Mouse (Mus musculus) bone marrow, adult 2 months (tissue): ENCODE measurements around the gene Tmem239. TPM values are rescaled to one million over a fixed set of nuclear protein-coding genes. Genes with fewer than 3 reads are reported as not detected.
A peak's percentile ranks its signal among the peaks of the same experiment; 100 is the strongest.

Experiments
- H3K27ac ChIP-seq: fragments of 200-500 bp; 2 replicates; pipeline ENCODE4 v1.5.1; 2012; ENCODE audit warnings: low read depth, mild to moderate bottlenecking, control low read depth, inconsistent platforms, low read length; ENCODE audit not compliant: control insufficient read depth, poor library complexity, insufficient read depth
- H3K4me1 ChIP-seq: fragments of 200-500 bp; 2 replicates; pipeline ENCODE4 v1.6.1; 2011; ENCODE audit warnings: low read length; ENCODE audit not compliant: control insufficient read depth, insufficient read depth
- H3K4me3 ChIP-seq: fragments of 200-500 bp; replicated peaks from 2 replicates; pipeline ENCODE3; 2011; ENCODE audit warnings: mild to moderate bottlenecking, low read depth, low read length, control low read depth; ENCODE audit not compliant: control insufficient read depth
- CTCF ChIP-seq: fragments of 200-500 bp; IDR thresholded peaks from 2 replicates; pipeline ENCODE4 v1.5.1; 2011; ENCODE audit warnings: low read length, control low read depth; ENCODE audit not compliant: control insufficient read depth, insufficient read depth
- POLR2A ChIP-seq: fragments of 200-500 bp; IDR thresholded peaks from 2 replicates; pipeline ENCODE4 v1.6.1; 2011; ENCODE audit warnings: low read depth, mild to moderate bottlenecking, control low read depth, low read length, borderline replicate concordance; ENCODE audit not compliant: control insufficient read depth
- WGBS: fragments of 180-500 bp; shearing (Covaris S2); methylation state at CpG from one replicate; pipeline ENCODE4 v1.1.7; 2018; 5-methylcytosine and 5-hydroxymethylcytosine counted together
- polyA plus RNA-seq: library from polyadenylated mRNA; stranded (reverse); fragments of >200 nt; gene quantifications from 2 replicates; pipeline ENCODE4 v1.2.4, GENCODE M21; 2011; ENCODE audit warnings: low replicate concordance; ENCODE audit not compliant: missing spikeins, insufficient read depth, insufficient read length

The Tmem239 gene
- polyA plus RNA-seq, 1 experiment = not detected

- 20% methylated on average over 4 of the region's 4 CpGs for WGBS
- Histone ChIP-seq H3K4me1 (no peaks in the 10 kb centered on the region), H3K27ac (no peak overlapping the region), H3K4me3 (no peak overlapping the region)
- peak; percentile 43; the same call in 1 of the 2 replicates for TF ChIP-seq CTCF
- no peak for TF ChIP-seq POLR2A
Measured at GRCm38 (mm10) chr2:130433152-130433551, 26.9 kb downstream of the Tmem239 start.

DNA sequence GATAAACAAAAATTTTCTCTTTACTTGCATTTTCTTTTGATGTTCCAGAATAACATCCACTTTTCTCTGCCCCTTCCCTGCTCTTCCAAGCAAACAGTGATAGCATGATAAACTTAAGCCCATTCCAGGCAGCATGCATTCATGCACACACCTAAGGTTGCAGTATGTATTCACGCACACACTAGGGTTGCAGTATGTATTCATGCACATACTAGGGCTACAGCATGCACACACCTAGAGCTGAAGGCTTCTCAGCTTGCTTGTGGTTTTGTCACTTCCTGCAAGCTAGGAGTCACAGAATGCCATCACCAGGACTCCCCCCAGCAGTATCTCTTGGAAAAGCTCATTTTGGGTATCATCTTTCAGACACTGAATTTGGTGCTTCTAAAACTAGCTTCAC lies 30.5 kb downstream of the Tmem239 start:
- WGBS = 79% methylated on average over 1 of the region's 1 CpGs
- Histone ChIP-seq H3K27ac (no peak overlapping the region), H3K4me1 (no peaks in the 10 kb centered on the region), H3K4me3 (no peak overlapping the region)
- no peak for TF ChIP-seq CTCF
- no peak for TF ChIP-seq POLR2A

DNA sequence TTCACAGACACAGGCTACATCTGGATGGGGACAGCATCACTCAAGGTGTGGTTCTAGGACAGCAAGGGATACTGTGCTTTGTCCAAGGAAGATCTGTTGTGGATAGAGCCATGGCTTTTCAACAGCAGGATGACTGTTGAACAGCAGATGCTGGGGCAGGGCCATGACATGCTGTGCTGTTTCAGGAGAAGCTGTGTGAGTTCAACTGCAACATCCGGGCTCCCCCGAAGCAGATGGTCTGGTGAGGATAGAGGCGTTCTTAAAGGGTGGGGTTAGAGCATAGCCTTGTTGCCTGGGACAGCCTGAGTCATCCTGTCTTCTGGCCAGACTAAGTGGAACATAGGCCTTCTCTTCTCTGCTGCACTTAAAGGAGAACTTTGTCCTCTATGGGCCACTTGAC lies 32.6 kb downstream of the Tmem239 start:
- no peak overlapping the region for H3K4me3 ChIP-seq
- no peaks in the 10 kb centered on the region for H3K4me1 ChIP-seq
- no peak overlapping the region for H3K27ac ChIP-seq
- WGBS = 92% methylated on average over 3 of the region's 3 CpGs
- no peak for TF ChIP-seq POLR2A
- no peak for TF ChIP-seq CTCF

DNA sequence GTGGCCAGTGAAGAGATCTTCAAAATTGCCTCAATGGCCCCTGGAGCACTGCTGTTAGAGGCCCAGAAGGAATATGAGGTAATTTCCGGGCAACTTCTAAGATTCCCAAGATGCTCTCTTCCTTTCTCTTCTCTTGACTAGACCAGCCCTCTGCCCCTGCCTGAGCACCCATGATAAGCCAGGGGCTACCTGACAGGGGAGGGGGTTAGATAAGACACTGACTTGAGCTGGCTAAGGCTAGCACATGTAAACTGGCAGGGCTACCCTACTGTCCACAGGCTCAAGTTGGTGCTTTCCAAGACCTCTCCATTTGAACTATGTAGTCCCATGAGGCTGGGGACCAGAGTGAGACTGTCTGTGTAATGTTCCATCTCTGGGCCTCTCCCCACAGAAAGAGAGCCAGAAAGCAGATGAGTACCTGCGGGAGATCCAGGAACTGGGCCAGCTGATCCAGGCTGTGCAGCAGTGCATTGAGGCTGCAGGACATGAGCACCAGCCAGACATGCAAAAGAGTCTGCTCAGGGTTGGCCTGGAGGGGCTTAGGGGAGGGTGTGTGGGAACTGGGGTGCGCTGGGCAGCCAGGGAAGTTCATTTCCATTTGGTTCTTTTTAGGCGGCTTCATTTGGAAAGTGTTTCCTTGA lies 33.7 kb downstream of the Tmem239 start:
- Histone ChIP-seq H3K27ac (no peak overlapping the region), H3K4me3 (no peak overlapping the region), H3K4me1 (no peaks in the 10 kb centered on the region)
- no peak for TF ChIP-seq POLR2A
- no peak for TF ChIP-seq CTCF
- 85% methylated on average over 4 of the region's 4 CpGs for WGBS

DNA sequence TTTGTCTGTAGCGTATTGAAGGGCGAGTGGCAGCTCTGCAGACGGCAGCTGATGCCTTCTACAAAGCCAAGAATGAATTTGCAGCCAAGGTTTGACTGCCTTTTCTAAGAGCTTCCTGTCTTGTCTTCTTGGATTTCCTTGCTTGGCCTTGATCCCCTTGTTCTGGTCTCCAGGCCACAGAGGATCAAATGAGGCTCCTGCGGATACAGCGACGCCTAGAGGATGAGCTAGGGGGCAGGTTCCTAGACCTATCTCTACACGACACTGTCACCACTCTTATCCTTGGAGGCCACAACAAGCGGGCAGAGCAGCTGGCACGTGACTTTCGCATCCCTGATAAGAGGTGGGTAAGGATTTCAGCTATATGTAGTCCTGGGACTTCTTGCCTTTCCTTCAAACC lies 35.9 kb downstream of the Tmem239 start:
- Histone ChIP-seq H3K4me1 (no peaks in the 10 kb centered on the region), H3K27ac (no peak overlapping the region), H3K4me3 (no peak overlapping the region)
- TF ChIP-seq CTCF (peak; percentile 28; the same call in 1 of the 2 replicates), POLR2A (no peak)
- WGBS = 87% methylated on average over 10 of the region's 10 CpGs

GRCm38 (mm10) chr2:130448449-130448848 lies 42.2 kb downstream of the Tmem239 start:
- H3K4me1 ChIP-seq = no peaks in the 10 kb centered on the region; the same call in 1 of the 2 replicates
- no peak overlapping the region for H3K27ac ChIP-seq
- H3K4me3 ChIP-seq = no peak overlapping the region
- TF ChIP-seq POLR2A (no peak), CTCF (no peak)

DNA sequence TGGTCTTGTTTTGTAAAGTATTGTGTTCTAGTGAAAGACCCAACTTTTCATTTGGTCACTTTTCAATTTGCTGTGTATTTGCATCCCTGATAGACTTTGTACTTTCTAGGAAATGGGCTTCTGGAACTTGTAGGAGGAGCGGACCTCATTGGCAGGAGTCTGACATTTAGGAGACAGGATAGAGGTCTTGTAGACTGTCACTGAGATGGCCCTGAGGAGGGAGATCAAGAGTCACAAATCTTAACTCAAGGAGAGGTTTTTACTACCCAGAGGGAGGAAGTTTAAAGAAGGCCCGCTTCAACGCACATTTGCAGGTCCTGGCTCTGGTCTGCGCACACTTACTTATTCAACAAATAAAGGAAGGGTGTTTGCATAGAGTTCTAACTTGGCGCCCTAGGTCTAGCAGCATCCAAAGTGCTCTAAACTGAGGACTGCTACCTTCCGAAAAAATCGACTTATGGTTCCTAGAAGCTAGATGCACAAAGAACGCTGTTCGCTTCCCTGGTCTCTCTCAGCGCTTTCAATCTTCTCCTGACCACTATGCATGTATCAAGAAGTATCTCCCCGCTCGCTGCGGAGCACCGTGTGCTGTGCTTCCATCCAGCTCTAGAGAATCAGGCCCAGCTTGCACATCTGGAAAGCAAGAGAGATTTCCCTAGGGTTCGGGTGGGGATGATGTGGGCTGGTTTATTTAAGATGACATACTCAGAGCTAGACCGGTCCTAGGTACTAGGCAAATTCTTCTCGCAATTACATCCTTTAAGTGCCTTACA lies 42.9 kb downstream of the Tmem239 start:
- Histone ChIP-seq H3K4me3 (peak overlapping the region; percentile 35), H3K4me1 (no peaks in the 10 kb centered on the region; the same call in 1 of the 2 replicates), H3K27ac (no peak overlapping the region)
- TF ChIP-seq CTCF = no peak
- no peak for TF ChIP-seq POLR2A
- WGBS = 11% methylated on average over 17 of the region's 17 CpGs

DNA sequence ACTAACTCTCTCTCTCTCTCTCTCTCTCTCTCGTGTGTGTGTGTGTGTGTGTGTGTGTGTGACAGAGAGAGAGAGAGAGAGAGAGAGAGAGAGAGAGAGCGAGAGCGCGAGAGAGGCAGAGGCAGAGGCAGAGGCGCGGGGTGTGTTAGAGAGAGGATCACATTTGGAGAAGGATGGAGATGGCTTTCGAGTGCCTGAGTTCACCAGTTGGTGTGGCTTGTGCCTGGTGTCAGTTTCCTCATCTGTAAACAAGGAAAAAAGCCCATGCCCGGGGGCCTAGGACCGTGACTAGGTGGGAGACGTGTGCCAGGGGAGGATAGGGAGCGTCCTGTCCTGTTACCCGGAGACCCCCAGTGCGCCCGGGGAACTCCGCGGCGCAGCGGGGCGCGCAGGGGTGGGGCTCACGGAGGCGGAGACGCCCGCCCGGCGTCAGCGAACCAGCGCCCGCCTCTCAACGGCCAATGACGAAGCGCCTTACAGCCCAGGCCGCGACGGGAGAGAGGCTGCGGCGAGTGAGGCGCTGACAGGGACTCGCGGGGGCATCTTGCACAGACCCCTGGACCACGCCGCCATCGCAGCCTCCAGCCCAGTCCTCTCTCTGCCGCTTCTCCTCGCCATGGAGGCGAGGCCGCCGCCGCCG lies 43.6 kb downstream of the Tmem239 start, which contains the start of gene Ptpra:
Gene Ptpra (plus strand): TSS at position 485 of the 640 bp plus-strand sequence.
- Histone ChIP-seq H3K27ac (peak within 1 kb of the TSS; percentile 89), H3K4me3 (peak within 1 kb of the TSS; percentile 98), H3K4me1 (no peaks in the 10 kb centered on the region; the same call in 1 of the 2 replicates)
- under 1% methylated on average over 50 of the region's 50 CpGs for WGBS
- TF ChIP-seq CTCF = no peak
- TF ChIP-seq POLR2A = peak; percentile 95
